Mouse (Mus musculus): Measurements from ENCODE around the gene Fitm2. TPM values are rescaled to one million over a fixed set of nuclear protein-coding genes. Genes with fewer than 3 reads are reported as not detected.
"Not testable (repeated sequence)": the region's sequence is repeated elsewhere in the genome, so short reads cannot be mapped to it uniquely, and the experiment has no call there.

Gene Fitm2
- total RNA-seq, 2 experiments from 2014 or later, result 196 to 197 TPM

GRCm38 (mm10) chr2:163463998-163464397 lies 8.4 kb downstream of the Fitm2 start:
- DNase-seq, result no peak
- intact Hi-C loops (cut with DNase I), result no loop called here

DNA sequence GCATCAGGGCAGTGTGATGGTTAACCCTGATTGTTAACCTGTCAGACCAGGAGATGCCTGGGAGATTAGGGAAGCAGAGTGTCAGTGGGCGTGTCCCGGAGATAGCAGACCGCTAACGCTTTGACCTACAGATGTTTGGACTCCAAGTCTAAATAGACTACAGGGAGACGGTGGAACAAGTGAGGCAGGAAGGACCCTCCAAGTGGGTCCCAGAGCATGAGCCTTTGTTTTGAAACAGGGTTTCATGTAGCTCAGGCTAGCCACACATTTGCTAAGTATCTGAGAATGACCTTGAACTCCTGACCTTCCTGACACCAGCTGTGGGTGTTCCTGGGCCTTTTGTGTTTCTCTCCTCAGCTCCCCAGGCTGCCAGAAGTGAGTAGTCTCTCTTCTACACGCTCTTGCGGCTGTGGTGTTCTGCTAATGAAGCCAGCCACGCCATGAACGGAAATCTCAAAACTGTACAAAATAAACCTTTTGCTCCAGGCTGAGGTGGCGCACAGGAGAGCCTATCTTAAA lies 9.1 kb downstream of the Fitm2 start:
- intact Hi-C loops (cut with DNase I), result no loop called here
- DNase-seq, result no peak

GRCm38 (mm10) chr2:163462801-163463200 lies 9.6 kb downstream of the Fitm2 start:
- intact Hi-C loops (cut with DNase I), result no loop called here
- no peak for DNase-seq

GRCm38 (mm10) chr2:163462386-163462785 lies 10.0 kb downstream of the Fitm2 start:
- intact Hi-C loops (cut with DNase I), result no loop called here
- DNase-seq, result no peak

DNA sequence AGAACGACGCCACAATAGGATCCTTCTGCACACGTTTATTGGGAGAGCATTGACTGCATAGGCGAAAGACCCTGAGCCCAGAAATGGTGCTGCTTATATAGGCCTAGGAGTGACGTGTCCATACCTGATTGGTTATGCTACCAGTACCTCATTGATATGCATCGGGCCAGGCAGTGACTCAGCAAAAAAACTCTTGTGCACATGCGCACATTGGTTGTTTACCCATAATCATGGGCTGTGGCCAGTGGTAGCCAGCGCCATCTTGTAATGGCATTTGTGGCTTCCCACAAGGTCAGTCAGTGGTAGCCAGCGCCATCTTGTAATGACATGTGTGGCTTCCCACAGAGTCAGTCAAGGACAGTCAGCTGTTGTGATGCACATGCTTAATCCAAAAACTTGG lies 11.1 kb downstream of the Fitm2 start:
- intact Hi-C loops (cut with DNase I); DNase-seq: not testable (repeated sequence)

- DNase-seq, result no peak
- intact Hi-C loops (cut with DNase I), result no loop called here
Measured at GRCm38 (mm10) chr2:163460622-163461021, 11.8 kb downstream of the Fitm2 start.

GRCm38 (mm10) chr2:163459380-163459779 lies 13.0 kb downstream of the Fitm2 start:
- DNase-seq, result no peak
- intact Hi-C loops (cut with DNase I), result no loop called here

- no peak for DNase-seq
- intact Hi-C loops (cut with DNase I), result no loop called here
Measured at GRCm38 (mm10) chr2:163458539-163459265, 13.7 kb downstream of the Fitm2 start.

GRCm38 (mm10) chr2:163453378-163453777 lies 19.1 kb downstream of the Fitm2 start:
- intact Hi-C loops (cut with DNase I), result no loop called here
- DNase-seq, result no peak

- no peak for DNase-seq
- intact Hi-C loops (cut with DNase I), result no loop called here
Measured at GRCm38 (mm10) chr2:163452738-163453137, 19.7 kb downstream of the Fitm2 start.

DNA sequence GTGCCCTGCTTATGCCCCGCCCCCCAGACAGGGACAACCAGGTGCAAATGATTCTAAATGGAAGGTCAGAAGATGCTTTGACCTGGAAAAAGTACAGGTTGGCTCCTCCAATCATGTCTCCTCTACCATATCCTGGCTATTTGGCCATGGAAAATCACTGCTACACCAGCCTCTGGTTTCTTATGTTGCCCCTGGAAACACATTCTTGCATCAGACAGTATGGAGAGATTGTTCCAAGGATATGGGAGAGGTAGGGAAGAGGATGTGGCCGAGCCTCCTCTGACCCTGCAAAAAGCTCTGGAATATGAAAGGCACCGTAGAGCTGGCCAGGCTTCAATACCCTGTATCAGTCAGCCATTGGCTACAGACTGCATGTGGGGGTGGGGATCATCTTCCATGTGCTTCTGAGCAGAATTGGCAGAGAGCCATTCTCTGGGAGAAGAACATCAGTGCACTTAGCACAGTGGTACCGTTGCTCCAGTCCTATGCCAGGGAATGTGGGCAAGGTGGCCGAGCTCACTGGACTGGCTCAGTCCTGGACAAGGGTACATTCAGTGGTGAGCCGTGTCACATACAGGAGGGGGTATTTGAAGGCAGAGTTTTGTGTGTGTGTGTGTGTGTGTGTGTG lies 21.6 kb downstream of the Fitm2 start:
- DNase-seq, result no peak
- intact Hi-C loops (cut with DNase I), result no loop called here

GRCm38 (mm10) chr2:163449276-163449675 lies 23.2 kb downstream of the Fitm2 start:
- DNase-seq, result no peak
- intact Hi-C loops (cut with DNase I), result no loop called here

GRCm38 (mm10) chr2:163447375-163447774 lies 25.1 kb downstream of the Fitm2 start:
- intact Hi-C loops (cut with DNase I), result no loop called here

DNA sequence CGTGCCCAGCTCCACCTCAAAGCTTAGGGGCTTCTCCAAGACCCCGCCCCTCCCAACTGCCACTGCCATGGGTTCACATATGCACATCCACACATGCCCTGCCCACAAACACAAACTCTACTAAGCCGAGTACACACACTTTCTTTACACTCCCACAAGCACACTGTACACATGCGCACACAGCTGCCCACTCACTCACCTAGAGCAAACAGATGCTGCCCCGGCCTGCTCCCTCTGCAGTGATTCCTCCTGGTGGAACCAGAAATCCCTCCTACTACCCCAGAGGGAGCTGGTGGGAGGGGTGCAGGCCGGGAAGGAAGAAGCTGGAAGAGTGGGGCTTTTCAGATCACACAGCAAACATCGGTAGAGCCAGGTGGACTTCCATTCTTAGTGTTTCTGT lies 28.4 kb downstream of the Fitm2 start:
- intact Hi-C loops (cut with DNase I), result no loop called here
- no peak for DNase-seq

More at GRCm38 (mm10) chr2:163447375-163447774, 25.1 kb downstream of the Fitm2 start:
- DNase-seq, result no peak

DNA sequence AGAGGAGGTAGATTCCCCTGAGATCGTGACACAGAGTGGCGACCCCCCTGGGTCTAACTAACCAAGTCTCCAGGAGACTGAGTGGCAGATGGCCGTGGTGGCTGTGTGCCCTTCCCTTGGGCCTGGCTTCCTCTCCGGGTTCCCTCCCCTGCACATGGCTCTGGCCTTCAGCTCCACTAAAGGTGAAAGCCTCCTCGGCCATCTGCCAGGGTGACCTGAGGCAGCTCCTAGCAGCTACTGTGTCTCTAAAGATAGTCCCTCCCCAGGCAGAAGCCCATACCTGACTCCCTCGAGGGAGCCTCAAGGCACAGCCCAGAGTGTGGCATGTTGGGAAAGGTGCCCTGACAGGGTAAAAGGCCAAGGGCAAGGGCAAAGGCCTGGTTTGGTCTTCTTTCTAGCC lies 28.9 kb downstream of the Fitm2 start:
- intact Hi-C loops (cut with DNase I), result no loop called here
- peak; percentile 41 for DNase-seq

- intact Hi-C loops (cut with DNase I), result no loop called here
- DNase-seq, result no peak
Measured at GRCm38 (mm10) chr2:163439488-163439887, 32.9 kb downstream of the Fitm2 start.

GRCm38 (mm10) chr2:163438619-163439451 lies 33.6 kb downstream of the Fitm2 start:
- DNase-seq, result no peak
- intact Hi-C loops (cut with DNase I), result no loop called here

- intact Hi-C loops (cut with DNase I), result no loop called here
- DNase-seq, result no peak
Measured at GRCm38 (mm10) chr2:163438246-163438618, 34.2 kb downstream of the Fitm2 start, which contains the start of gene Gdap1l1. Gene Gdap1l1, plus strand, starts transcription at chr2:163438476.

GRCm38 (mm10) chr2:163437800-163438199 lies 34.6 kb downstream of the Fitm2 start:
- intact Hi-C loops (cut with DNase I), result no loop called here
- DNase-seq, result no peak

GRCm38 (mm10) chr2:163433971-163434370 lies 38.5 kb downstream of the Fitm2 start:
- intact Hi-C loops (cut with DNase I), result no loop called here
- no peak for DNase-seq

DNA sequence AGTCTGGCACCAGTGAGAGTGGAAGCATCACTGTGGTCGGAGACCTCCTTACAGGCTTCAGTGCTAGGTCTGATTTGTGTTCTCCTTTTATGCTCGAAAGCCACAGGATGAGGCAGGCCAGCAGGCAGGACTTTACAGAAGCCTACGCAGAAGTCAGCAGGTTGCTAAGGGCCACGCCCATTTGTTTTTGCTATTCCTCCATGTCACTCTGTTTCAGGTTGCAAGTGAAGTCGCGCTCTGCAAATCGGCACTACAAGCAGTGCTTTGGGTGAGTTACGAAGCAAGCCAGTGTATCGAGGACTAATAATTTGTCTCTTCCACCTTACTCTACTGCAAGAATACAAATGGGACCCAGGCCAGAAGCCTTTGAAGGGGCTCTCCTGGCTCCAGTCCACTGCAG lies 41.1 kb downstream of the Fitm2 start:
- intact Hi-C loops (cut with DNase I), result no loop called here

More for the DNA sequence above, 41.1 kb downstream of the Fitm2 start:
- no peak for DNase-seq

Measured in heart, postnatal 36 days (tissue).